Mouse (Mus musculus) lung, embryonic 16.5 days (tissue): ENCODE data around the gene Kcne4. TPM values are rescaled to one million over a fixed set of nuclear protein-coding genes. Genes with fewer than 3 reads are reported as not detected.

ENCODE experiments used
- ATAC-seq: fragments of 200-750 bp; cut with Nextera tagmentation; 2 replicates; pipeline ENCODE4 v1.8.0; 2017; ENCODE audit warnings: low read depth, mild to moderate bottlenecking, moderate library complexity
- H3K27ac ChIP-seq: fragments of 300-500 bp; sonication (generic); 2 replicates; pipeline ENCODE4 v1.5.1; 2014; ENCODE audit warnings: mild to moderate bottlenecking, control low read depth, low read length
- H3K27me3 ChIP-seq: fragments of 300-500 bp; sonication (generic); 2 replicates; pipeline ENCODE4 v1.6.1; 2014; ENCODE audit warnings: low read depth, low read length, mixed read lengths; ENCODE audit not compliant: control insufficient read depth, insufficient read depth
- H3K36me3 ChIP-seq: fragments of 300-500 bp; sonication (generic); 2 replicates; pipeline ENCODE4 v1.6.1; 2014; ENCODE audit warnings: low read length; ENCODE audit not compliant: control insufficient read depth, insufficient read depth
- H3K4me1 ChIP-seq: fragments of 300-500 bp; sonication (generic); replicated peaks from 2 replicates; pipeline ENCODE4 v1.6.1; 2014; ENCODE audit warnings: low read length, mixed read lengths; ENCODE audit not compliant: control insufficient read depth, insufficient read depth
- H3K4me2 ChIP-seq: fragments of 300-500 bp; sonication (generic); 2 replicates; pipeline ENCODE4 v1.6.1; 2014; ENCODE audit warnings: low read depth, low read length, control low read depth
- H3K4me3 ChIP-seq: fragments of 300-500 bp; sonication (generic); 2 replicates; pipeline ENCODE4 v1.5.1; 2014; ENCODE audit warnings: mild to moderate bottlenecking, low read length, control low read depth
- H3K9ac ChIP-seq: fragments of 300-500 bp; sonication (generic); 2 replicates; pipeline ENCODE4 v1.6.1; 2014; ENCODE audit warnings: low read length, control low read depth
- H3K9me3 ChIP-seq: fragments of 300-500 bp; sonication (generic); 2 replicates; pipeline ENCODE4 v1.6.1; 2016; ENCODE audit warnings: low read length; ENCODE audit not compliant: control insufficient read depth
- WGBS: fragments of 180-500 bp; shearing (Covaris S2); extraction: QIAGEN DNeasy Blood & Tissue Kit; methylation state at CpG from one replicate; pipeline ENCODE4 v1.1.7; 2014; 5-methylcytosine and 5-hydroxymethylcytosine counted together
- polyA plus RNA-seq: library from polyadenylated mRNA; unstranded; fragments of >200 nt; fragmentation: Nextera tagmentation; extraction: Ambion mirVana; gene quantifications from 2 replicates; pipeline ENCODE4 v1.2.1, GENCODE M21; 2015

Kcne4 gene
- polyA plus RNA-seq, 1 experiment from 2014 or later, result 15.8 TPM

DNA sequence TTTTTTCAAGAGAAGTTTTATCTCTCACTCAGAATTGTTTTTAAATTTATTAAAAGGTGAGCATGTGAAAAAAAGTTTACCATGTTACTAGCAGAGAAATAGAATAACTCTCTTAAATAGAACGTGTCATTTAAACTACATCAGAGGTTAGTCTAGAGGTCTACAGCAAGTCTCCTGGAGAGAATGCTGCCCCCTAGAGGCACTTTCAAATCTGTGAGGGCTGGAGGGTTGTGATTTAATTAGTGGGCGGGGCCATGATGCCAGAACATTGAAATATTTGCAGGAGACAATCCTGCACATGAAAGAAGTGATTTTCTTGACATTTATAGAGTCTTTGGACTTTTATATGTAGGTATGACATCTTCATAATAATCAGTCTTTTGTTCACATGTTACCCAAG, 29.9 kb downstream of the Kcne4 start:
- no peaks in the 10 kb centered on the region for H3K36me3 ChIP-seq
- no peak overlapping the region for H3K4me2 ChIP-seq
- H3K4me1 ChIP-seq, result no peaks in the 10 kb centered on the region
- no peak for ATAC-seq
- H3K9me3 ChIP-seq, result no peaks in the 10 kb centered on the region
- no peaks in the 10 kb centered on the region for H3K27me3 ChIP-seq
- 39% methylated on average over 2 of the region's 2 CpGs for WGBS
- no peak overlapping the region for H3K4me3 ChIP-seq
- H3K9ac ChIP-seq, result no peak overlapping the region
- H3K27ac ChIP-seq, result no peak overlapping the region

DNA sequence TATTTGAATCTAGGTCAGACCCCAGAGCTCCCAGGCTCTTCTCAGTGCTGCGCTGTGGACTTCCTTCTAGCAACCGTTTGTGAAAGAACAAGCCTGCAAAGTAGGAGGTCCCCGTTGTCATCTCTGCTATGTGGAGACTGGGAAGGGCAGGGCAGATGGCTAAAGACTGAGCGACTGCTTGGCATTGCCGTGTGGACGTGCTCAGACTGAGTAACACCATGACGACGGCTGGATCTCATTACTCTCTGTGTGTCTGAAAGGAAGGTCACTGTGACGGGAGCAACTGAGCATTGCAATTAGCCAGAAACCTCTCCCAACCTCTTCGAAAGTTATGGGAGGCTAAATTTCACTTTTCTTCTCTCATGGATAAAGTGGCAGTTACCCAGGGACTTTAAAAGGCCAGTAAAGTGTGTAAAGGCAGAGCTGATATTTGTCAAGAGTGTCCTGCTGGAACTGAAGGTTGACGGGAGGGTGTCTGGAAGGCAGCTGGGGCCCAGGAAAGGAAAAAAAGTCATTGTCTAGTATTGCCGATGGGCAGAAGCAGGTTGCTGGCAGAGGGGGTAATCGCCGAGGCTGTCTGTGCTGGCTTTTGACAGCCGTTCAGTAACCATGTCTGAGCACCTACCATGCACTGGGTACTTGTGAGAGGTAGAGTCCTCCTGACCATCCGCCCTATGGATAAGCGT, 36.0 kb downstream of the Kcne4 start:
- no peak overlapping the region for H3K9ac ChIP-seq
- 56% methylated on average over 17 of the region's 17 CpGs for whole genome bisulfite sequencing
- H3K9me3 ChIP-seq, result no peaks in the 10 kb centered on the region
- peak; percentile 69 for ATAC-seq
- no peaks in the 10 kb centered on the region for H3K4me1 ChIP-seq
- H3K36me3 ChIP-seq, result no peaks in the 10 kb centered on the region
- H3K27me3 ChIP-seq, result no peaks in the 10 kb centered on the region
- H3K27ac ChIP-seq, result no peak overlapping the region
- no peak overlapping the region for H3K4me2 ChIP-seq
- H3K4me3 ChIP-seq, result no peak overlapping the region

DNA sequence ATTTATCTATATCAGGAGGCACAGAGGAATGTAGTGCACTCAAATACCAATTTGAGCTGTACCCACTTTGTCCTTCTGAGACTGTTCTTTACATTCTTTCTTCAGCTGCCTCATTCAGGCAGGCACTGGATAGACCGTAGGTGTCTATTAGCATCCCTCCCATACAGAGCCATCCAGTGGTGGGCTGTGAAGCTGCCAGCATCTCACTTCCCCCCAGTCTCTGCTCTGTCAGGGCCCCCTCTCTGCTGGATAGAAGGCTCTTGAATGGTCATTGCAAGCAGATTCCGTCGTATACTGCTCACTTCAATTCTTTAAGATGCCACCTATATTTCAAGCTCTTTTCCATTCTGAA, 36.5 kb downstream of the Kcne4 start:
- H3K9ac ChIP-seq, result no peak overlapping the region
- no peak overlapping the region for H3K27ac ChIP-seq
- H3K4me1 ChIP-seq, result no peaks in the 10 kb centered on the region
- no peaks in the 10 kb centered on the region for H3K27me3 ChIP-seq
- H3K4me2 ChIP-seq, result no peak overlapping the region
- H3K9me3 ChIP-seq, result no peaks in the 10 kb centered on the region
- no peaks in the 10 kb centered on the region for H3K36me3 ChIP-seq
- no peak for ATAC-seq
- 89% methylated on average over 3 of the region's 3 CpGs for WGBS
- no peak overlapping the region for H3K4me3 ChIP-seq

DNA sequence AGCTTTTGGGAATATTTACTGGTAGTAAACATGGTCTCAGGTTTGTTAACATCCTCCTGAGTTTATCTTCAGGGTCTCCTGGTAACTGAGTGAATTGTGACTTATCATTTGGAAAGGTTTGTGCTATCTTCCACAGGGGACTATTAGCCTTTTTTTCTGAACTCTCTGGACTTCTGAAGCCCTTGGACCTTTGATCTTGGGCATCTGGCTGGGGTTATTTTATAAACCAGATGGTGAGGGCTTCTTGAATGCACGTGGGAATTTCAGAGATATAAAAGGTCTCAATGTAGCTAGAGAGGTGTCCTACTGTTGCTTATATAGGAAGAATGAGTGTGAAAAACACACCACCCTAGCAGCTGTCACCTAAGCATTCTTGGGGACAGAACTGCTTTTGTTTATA, 37.7 kb downstream of the Kcne4 start:
- Histone ChIP-seq H3K4me1 (no peaks in the 10 kb centered on the region), H3K27me3 (no peaks in the 10 kb centered on the region), H3K4me3 (no peak overlapping the region), H3K9ac (no peak overlapping the region), H3K27ac (no peak overlapping the region), H3K9me3 (no peaks in the 10 kb centered on the region), H3K4me2 (no peak overlapping the region), H3K36me3 (no peaks in the 10 kb centered on the region)
- 22% methylated on average over 1 of the region's 1 CpGs for WGBS
- ATAC-seq, result no peak

DNA sequence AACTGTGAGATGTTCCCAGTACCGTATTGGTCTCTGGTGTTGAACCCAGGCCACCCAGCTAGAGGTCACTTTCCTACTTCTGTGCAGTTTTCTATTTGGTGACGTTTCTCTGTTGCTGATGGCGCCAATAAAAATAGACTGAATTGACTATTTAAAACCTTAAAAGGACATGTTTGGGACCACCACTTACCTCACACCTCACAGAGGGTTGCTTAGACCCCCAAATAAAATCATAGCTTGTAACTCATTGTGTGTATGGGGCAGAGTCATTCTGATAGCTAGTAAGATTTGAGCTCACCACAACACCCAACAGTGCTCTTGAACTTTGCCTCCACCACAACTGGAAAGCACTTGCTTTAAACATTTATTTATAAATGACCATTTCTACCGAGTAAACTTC, 43.0 kb downstream of the Kcne4 start:
- Histone ChIP-seq H3K4me3 (no peak overlapping the region), H3K27ac (peak overlapping the region; percentile 61; the same call in 1 of the 2 replicates), H3K9me3 (no peaks in the 10 kb centered on the region), H3K4me1 (peaks cover 6% of the 10 kb centered on the region), H3K9ac (no peak overlapping the region), H3K27me3 (no peaks in the 10 kb centered on the region), H3K4me2 (no peak overlapping the region), H3K36me3 (no peaks in the 10 kb centered on the region)
- ATAC-seq, result no peak
- WGBS, result 55% methylated on average over 4 of the region's 4 CpGs

DNA sequence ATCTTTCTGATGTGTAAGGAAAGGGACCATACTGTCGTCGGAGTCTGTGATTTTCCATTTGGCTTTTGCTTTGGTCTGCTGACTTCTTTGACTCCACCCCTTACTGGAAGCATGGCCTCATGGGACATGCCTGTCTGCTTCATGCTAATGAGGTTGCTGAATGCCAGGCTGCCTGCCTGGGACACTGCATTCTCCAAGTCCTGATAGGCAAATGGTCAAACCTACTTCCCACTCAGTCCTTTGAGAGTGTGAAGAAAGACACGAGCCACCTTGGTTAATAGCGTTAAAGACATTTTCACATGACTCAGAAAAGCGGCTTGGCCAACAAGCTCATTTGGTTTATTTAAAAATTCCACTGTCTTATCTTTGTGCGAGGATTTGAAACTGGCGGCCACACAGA, 43.5 kb downstream of the Kcne4 start:
- Histone ChIP-seq H3K9me3 (no peaks in the 10 kb centered on the region), H3K27ac (peak overlapping the region; percentile 61), H3K9ac (no peak overlapping the region), H3K27me3 (no peaks in the 10 kb centered on the region), H3K4me2 (no peak overlapping the region), H3K4me1 (peaks cover 8% of the 10 kb centered on the region), H3K4me3 (no peak overlapping the region), H3K36me3 (no peaks in the 10 kb centered on the region)
- WGBS, result 40% methylated on average over 7 of the region's 7 CpGs
- peak; percentile 87 for ATAC-seq

DNA sequence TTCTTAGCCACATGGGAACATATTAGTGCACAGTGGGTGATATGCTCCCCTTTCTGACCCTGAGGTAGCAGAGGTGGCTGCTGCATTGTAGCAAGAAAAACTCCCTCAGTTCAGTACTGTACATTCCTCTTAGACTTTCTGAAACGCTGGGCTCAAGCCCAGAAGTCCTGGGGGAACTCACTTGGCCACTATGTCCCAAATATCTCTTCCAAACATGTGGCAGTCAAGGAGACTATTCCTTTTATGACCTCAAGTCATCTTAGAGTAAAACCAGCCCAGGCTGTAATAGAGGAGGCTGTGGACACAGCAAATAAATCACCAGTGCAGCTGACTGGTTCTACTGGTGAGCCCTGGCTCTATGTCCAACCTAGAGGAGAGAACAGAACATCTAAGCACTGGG, 45.7 kb downstream of the Kcne4 start:
- no peaks in the 10 kb centered on the region for H3K27me3 ChIP-seq
- H3K9ac ChIP-seq, result no peak overlapping the region
- no peaks in the 10 kb centered on the region for H3K9me3 ChIP-seq
- H3K4me3 ChIP-seq, result no peak overlapping the region
- no peak overlapping the region for H3K4me2 ChIP-seq
- ATAC-seq, result no peak
- peaks cover 8% of the 10 kb centered on the region for H3K4me1 ChIP-seq
- H3K36me3 ChIP-seq, result no peaks in the 10 kb centered on the region
- H3K27ac ChIP-seq, result no peak overlapping the region
- WGBS, result 58% methylated on average over 1 of the region's 1 CpGs

DNA sequence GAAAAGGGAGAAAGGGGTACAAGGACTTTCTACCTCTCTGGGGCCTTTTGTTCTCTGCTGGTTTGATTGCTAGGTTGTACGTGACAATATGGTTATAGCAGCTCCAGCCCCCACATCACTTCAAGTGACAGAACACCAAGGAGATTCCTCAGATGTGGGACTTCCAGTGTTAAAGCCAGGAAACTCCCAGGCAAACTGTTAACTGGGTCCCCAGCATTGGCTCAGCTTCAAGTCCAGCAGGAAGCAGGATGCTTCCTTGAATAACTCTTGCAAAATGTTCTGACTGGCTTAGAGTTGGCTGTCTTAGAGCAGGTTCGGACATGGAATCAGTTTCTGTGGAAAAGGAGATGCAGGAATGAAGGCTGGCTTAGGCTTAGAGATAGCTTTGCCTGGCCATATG, 47.3 kb downstream of the Kcne4 start:
- 40% methylated on average over 2 of the region's 2 CpGs for WGBS
- ATAC-seq, result peak; percentile 64
- Histone ChIP-seq H3K9ac (no peak overlapping the region), H3K27ac (peak overlapping the region; percentile 71), H3K27me3 (no peaks in the 10 kb centered on the region), H3K4me2 (no peak overlapping the region), H3K9me3 (no peaks in the 10 kb centered on the region), H3K4me1 (peaks cover 8% of the 10 kb centered on the region), H3K36me3 (no peaks in the 10 kb centered on the region), H3K4me3 (no peak overlapping the region)

DNA sequence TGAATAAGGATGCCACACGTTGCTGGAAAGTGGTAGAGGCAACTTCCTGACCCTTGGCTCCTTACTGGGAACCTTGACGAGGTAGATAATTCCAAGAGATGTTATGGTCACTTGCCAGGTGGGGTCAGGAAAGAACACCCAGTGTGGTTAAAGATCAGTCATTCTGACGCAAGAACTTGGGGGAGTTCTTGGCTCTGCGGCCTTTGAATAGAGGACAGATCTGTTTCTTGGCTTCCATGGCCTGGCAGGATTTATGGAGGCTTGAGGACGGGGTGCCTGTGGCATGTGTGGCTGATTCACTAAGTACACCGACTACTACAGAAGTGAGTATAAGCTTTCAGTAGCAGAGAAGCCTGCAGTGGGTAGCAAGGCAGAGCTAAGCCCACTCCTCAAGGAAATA, 47.8 kb downstream of the Kcne4 start:
- H3K27me3 ChIP-seq, result no peaks in the 10 kb centered on the region
- WGBS, result 43% methylated on average over 6 of the region's 6 CpGs

More for the DNA sequence above, 47.8 kb downstream of the Kcne4 start:
- Histone ChIP-seq H3K4me3 (no peak overlapping the region), H3K4me1 (peaks cover 8% of the 10 kb centered on the region), H3K4me2 (no peak overlapping the region), H3K9ac (no peak overlapping the region), H3K9me3 (no peaks in the 10 kb centered on the region), H3K36me3 (no peaks in the 10 kb centered on the region), H3K27ac (peak overlapping the region; percentile 71)
- ATAC-seq, result no peak
